Mouse (Mus musculus) right cerebral cortex, postnatal 10 days (tissue): ENCODE data around the gene Zfp266.

Experiments used
- DNase-seq, 2 experiments: peaks; one replicate each; pipeline ENCODE4 v3.0.0; 2021; ENCODE audit warnings: low spot score in 2 of 2

Gene Zfp266

DNA sequence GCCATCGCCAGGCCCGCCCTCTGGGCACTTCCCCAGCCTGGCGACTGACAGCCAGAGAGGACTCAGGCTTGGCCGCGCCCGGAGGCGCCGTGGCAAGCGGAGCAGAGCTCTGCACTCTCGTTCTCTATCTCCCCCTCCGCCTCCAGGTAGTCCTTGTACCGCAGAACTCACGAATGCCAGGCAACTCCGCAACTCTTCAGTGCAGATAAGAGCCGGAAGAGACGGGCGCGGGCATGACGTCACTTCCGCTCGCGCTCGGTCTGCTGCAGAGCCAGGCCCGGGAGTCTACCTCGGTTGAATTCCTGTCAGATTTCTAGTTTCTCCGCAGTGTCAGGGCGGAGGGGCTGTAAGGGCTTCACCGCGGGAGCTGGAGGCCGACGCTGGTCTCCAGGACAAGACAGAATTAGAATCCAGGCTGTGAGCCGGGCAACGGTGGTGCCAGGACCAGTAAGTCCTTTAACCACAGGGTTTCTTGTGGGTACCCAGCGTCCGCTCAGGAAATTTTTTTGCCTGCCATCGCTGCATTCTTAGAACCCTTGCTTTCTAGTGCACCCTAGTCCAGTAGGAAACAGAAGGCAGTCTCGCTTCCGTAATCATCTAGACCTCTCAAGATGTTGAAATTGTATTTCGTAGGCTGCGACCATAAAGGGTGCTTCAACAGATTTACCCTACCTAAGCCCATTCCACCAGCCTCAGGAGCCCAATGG, 28.5 kb downstream of the Zfp266 start, which contains the start of gene Zfp426:
Gene Zfp426, minus strand, starts transcription at position 220 of the 707 bp plus-strand sequence.
- DNase-seq: peak; percentile 91 to 93

DNA sequence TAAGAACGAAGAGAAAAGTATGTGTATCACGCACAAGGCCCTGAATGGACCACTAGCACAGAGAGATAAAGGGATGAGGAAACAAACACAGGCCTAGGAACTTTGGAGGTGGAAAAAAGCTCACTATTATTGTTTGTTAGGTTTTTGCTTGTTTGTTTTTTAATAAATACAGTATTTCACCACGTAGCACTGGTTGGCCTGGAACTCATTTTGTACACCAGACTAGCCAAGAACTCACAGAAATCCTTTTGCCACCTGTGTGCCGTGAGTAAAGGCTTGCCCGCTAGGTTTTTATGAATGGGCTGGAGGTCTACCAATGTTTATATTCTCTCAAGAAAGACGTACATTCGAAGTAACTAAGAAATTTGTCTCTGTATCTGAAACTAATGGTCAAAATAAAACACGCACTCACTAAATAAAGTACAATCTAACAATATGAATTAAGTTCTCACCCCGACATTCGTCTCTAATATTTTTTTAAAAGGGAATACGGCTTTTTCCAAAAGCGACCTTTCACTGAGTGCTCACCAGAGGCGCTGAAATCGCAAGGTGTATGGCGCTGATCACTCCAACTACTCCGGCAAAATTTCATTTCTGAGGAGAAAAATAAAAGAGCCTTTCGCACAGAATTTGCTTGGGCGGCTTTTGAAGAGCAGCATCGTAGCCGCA, 29.2 kb downstream of the Zfp266 start:
- no peak for DNase-seq

DNA sequence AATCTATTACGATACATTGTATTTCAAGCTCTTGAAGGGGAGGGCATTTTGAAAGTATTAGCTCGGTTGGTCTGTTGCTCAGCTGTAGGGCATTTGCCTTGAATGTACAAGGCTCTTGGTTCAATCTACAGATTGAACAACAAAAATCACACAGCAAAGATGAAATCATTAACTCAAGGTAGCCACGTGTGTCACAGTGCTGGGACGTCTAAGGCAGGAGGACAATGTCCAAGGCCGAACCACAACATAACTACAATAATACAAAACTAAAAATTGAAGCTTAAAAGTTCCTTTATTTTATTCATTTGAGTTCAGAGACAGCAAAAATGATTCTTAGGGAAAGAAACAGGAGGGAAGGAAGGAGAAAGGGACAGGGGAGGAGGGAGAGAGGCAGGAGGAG, 31.7 kb downstream of the Zfp266 start:
- no peak for DNase-seq

DNA sequence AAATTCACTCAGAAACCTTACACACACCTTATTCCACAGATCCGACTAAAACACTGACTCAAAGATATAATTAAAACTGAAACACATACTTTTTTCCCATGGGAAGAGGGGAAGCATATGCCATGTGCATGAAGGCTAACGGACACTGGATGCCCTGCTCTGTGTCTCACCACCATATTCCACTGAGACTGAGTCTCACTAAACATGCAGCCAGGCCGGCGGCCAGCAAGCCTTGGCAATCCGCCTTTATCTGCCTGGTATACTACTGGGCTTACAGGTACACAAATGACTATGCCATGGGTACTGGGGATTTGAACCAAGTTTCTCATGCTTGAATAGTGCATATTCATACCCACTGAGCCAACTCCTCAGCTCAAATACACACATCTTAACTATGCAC, 41.8 kb downstream of the Zfp266 start:
- DNase-seq: peak in 1 of 2 experiments; percentile 28

DNA sequence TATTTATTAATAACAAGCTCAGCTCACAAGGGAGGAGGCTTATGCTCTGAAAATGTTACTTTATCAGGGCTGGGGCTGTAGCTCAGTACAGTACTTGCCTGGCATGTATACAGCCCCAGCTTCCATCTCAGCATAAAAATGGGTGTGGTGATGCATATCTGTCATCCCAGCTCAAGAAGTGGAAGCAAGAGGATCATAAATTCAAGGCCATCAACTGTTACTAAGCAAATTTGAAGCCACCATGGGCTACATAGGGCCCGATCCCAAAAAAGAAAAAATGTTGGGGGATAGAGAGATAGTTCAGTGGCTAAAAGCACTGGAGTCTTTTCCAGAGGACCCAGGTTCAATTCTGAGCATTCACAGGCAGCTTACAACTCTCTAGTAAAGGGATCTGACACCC, 44.6 kb downstream of the Zfp266 start:
- DNase-seq: no peak

DNA sequence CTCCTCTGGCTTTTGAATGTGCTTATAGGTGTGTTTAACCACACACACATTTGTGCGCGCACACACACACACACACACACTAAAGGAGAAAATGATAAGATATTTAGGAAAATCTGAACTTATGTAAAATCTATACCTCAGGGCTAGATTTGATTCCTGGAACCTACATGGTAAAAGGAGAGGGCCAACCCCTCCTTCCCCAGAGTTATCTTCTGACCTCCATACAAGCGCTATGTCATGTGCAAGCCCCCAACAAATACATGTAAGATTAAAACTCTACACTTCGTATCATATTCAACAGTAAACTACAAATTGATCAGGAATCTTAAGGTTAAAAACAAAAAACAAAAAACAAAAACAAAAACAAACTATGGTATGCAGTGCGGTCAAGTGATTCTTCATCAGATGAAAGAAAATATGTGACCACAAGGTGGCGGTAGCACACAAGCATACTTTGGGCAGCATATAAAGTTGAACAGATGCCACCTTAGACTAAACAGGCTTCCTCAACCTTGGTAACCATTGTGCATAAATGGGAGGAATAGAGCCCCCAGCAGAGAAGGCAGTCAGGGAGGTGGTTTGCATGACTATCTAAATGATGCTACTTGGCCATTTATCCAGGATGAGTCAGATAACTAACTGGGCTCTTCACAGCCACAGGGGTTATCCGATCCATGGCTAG, 54.3 kb downstream of the Zfp266 start:
- peak; percentile 65 to 74 for DNase-seq

DNA sequence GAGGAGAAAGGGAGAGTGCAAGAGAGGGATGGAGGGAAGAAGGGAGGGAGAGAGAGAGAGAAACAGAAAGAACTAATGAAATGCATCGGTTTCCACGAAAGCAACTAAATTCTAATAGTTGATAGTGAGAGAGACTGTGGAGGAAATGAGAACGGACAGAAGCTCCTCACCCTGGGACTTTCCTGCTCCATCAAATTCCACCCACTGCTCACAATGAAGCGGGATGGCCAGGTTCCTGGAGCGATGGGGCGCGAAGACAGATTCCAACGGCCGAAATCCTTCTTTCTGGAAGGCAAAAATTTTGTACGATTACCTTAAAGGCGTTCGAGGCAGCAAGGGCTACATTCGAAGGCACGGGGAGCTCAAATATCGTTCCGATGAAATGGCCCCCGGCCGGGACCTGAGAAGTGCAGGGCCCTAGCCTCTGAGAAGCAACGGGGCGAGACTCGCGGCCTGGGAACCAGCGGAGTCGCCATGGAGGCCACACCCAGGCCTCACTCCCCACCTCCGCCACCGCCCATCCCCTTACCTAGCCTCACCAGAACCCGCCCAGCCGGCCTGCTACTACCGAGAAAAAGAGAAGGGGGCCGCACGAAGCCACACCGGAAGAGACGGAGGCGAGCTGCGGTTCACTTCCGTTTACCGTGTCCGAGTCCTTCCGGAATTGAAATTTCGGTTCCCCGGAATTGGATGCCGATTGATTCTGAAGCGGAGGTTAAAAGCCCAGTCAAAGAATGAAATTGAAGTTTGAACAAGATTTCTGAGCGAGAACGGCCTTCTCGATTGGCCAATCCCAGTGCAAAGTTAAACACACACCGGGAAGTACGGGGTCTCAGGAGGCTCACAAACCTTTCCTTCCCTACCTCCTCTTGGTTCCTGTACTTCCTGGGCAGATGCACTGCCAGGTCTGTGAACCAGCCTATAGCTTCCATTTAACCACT, 61.6 kb downstream of the Zfp266 start, which contains the start of gene Zfp26:
Gene Zfp26, minus strand, starts transcription at position 786 of the 941 bp plus-strand sequence.
- DNase-seq: peak; percentile 85 to 90

DNA sequence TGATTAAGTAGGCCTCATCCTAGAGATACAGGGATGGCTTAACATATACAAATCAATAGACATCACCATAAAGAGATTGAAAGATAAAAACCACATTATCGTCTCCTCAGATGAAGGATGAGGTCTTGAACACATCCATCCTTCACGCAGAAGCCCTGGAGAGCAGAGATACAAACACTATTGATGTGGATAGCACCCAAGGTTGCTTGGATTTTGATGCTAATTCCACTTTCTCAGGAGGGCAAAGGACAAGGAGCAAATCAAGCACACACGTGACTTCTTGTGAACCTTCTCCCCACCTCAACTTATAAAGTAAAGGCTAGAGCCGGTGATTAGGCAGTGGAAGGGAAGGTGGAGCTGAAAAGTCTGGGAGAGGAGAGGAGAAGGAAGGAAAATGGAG, 67.6 kb downstream of the Zfp266 start:
- no peak for DNase-seq

DNA sequence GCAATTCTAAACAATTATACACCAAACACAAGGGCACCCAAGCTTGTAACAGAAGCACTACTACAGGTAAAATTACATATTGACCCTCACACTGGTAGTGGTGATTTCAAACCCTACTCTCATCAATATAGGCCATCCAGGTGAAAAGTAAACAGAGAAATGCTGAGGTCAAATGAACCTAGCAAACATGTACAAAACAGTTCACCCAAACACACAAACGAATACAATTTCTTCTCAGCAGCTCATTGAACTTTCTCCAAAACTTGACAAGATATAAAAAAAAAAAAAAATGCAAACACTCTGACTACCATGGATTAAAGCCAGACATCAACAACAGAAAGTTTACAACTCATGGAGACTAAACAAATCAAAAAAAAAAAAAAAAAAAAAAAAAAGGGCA, 69.7 kb downstream of the Zfp266 start:
- no peak for DNase-seq
